Mouse (Mus musculus): ENCODE data around the gene Olfr516. TPM values are rescaled to one million over a fixed set of nuclear protein-coding genes. Genes with fewer than 3 reads are reported as not detected.

Gene Olfr516
- not detected for total RNA-seq (2021)
- long read RNA-seq: 0 reads

DNA sequence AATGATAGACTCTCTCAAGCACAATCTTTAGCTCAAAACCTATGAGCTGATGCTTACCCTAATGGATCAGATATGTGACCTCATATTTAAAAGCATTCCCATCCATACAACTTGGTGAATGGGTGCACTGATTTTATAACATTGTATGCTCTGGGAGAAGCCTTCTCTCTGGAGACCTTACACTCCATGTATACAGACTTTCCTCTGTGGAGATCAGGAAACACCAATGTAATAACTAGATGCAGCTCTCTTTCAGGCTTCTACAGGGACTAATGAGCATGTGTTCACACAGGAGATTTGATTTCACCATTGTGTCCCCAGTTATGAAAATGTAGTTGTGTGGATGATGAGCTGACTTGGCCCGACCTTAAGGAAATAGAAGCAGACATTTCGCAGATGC lies at the start of gene Olfr516:
Gene Olfr516, minus strand, starts transcription at position 101 of the 400 bp plus-strand sequence.
- no peak for DNase-seq (ENCODE audit: low spot score in 2 of 2)

DNA sequence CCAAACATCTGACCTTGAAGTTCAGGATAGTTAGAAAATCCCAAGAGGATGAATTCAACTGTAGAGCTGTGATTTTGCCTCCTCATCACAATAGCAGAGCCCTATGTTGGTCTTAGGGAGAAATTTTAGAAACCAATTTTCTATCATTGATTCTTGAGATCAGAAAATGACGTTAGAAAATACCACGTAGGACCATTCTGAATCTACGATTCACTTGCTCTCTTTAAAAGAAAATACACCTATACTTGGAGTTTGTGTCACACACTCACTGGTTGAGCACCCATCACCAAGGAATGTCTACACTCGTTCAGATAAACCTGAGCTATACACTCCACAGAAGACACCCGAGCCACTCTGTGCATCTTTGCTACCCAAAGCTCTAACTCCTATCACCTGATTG lies 44.0 kb upstream of the Olfr516 start, which contains the start of gene Olfr519:
Gene Olfr519, minus strand, starts transcription at position 101 of the 400 bp plus-strand sequence.
- no peak for DNase-seq (ENCODE audit: low spot score in 2 of 2)

DNA sequence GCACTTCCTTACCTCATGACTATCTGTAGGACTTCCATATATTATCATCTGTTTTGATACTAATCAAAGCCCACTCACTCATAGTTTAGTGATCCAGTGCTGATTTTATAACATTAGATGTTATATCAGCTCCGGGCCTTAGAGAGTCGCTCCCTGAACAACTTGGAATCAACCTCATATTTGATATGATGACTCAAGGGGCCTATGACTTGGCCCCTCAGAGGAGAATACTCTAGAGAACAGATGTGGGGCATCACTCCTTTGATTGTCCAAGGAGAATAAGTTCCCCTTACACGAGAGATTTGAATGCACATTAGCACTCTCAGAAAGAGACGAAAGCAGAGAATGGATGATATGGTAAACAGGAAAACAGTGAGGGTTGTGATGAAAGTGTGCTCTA lies 34.6 kb upstream of the Olfr516 start, which contains the start of gene Olfr518:
Gene Olfr518, minus strand, starts transcription at position 101 of the 400 bp plus-strand sequence.
- DNase-seq (ENCODE audit: low spot score in 2 of 2): no peak

DNA sequence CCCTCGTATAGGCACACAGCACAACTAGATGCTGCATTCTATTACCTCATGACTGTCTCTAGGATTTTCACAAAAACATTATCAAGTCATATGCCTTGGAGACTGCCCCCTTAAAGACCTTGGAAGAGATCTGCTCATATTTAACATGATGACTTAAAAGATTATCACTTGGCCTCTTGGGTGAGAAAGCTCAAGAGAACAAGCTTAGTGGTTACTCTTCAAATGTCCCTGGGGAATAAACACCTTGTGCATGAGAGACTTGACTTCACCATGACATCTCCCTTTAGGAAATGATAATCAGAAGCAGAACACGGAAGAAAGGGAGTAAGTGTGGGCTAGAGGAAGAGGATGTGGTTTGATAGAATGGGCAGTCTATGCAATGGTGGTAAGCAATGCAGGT lies 21.9 kb upstream of the Olfr516 start, which contains the start of gene Olfr517:
Gene Olfr517, minus strand, starts transcription at position 101 of the 400 bp plus-strand sequence.
- no peak for DNase-seq (ENCODE audit: low spot score in 2 of 2)

DNA sequence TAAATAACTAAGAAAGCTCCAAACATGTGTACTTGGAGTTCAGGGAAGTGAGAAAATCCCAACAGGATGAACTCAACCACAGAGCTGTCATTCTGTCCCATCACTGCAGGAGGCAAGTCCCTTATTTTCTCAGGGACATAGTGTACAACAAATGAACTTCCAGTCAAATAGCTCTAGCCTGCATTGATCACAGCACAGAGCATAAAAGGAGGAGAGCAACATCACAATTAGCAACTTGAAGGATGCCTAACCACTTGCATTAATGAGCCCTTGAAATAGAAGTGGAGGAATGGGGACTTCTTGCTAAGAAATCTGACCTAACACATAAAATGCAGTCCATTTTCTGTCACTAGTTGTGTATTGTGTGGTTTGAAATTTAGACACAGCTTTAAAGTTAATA lies 24.4 kb downstream of the Olfr516 start, which contains the start of gene Olfr514:
Gene Olfr514, minus strand, starts transcription at position 101 of the 400 bp plus-strand sequence.
- DNase-seq (ENCODE audit: low spot score in 2 of 2): no peak

DNA sequence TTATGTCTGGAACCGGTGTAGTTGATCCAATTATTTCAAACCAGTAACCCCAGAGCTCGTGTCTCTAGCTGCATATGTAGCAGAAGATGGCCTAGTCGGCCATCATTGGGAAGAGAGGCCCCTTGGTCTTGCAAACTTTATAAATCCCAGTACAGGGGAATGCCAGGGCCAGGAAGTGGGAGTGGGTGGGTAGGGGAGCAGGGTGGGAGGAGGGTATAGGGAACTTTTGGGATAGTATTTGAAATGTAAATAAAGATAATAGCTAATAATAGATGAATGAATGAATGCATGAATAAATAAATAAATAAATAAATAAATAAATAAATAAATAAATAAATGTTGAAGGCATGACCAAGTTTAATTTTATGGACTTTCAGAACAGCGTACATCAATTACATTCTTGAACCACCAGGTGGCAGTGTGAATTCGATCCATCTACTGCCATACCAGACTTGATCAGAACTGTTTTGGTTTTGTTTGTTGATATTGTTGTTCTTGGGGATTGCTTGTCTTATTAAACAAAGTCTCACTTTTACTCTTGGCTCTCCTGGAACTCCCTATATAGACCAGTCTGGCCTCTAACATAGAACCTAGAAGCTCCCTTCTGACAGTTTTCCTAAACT lies 35.6 kb downstream of the Olfr516 start:
- DNase-seq (ENCODE audit: low spot score in 2 of 2): peak; percentile 5 to 35

DNA sequence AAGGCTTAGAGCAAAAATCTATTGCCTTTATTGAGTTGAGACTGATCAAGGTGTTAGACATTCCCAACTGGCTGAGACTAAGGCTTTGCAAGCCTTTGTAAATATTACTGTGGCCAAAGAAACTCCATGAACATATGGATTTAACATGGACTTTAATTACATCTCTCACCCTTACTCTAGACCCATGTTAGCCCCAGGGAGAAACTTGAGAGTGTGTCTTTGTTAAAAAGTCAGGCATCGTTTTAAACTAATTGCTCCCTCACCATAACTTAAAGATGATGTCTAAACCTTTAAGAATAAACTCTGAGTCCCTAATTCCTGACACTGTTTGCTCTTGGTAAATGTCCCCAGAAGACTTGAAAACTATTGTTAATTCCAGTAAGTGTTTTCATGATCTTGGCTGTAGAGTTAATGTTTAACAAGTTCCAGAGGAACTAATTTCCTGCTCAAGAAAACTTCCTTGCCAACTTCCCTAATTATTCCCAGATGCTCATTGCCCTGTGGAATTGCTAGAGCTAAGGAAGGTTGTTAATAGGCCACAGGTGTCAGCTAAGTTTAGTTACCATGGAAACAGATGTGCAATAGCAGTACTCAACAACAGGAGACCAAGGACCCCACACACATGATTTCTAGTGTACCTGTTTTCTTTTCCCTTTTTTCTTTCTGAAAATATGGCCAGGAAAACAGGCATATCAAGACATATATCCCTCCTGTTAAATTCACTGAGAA lies 53.0 kb downstream of the Olfr516 start:
- no peak for DNase-seq (ENCODE audit: low spot score in 2 of 2)

Other genes with a start within 250 kb of the Olfr516 start
- not detected for gene Olfr506, start 239.7 kb downstream of the Olfr516 start, total RNA-seq (2021)
- gene Olfr507, start 228.7 kb downstream of the Olfr516 start, total RNA-seq (2021): not detected
- gene Olfr508, start 220.5 kb downstream of the Olfr516 start, total RNA-seq (2021): not detected
- not detected for gene Olfr509, start 198.6 kb downstream of the Olfr516 start, total RNA-seq (2021)
- not detected for gene Olfr510, start 184.1 kb downstream of the Olfr516 start, total RNA-seq (2021)
- gene Olfr512, start 137.2 kb downstream of the Olfr516 start, total RNA-seq (2021): not detected
- not detected for gene Olfr513, start 99.6 kb downstream of the Olfr516 start, total RNA-seq (2021)
- gene Olfr514, start 24.5 kb downstream of the Olfr516 start, total RNA-seq (2021): not detected
- gene Olfr517, start 21.9 kb upstream of the Olfr516 start, total RNA-seq (2021): not detected
- not detected for gene Olfr518, start 34.5 kb upstream of the Olfr516 start, total RNA-seq (2021)
- gene Olfr519, start 43.9 kb upstream of the Olfr516 start, total RNA-seq (2021): not detected
- under 1 TPM; 0.32 to 0.38 TPM for gene Nlrp10, start 79.6 kb upstream of the Olfr516 start, total RNA-seq (2021)
- gene Eif3f, start 83.9 kb upstream of the Olfr516 start, total RNA-seq (2021): 100 to 1,000 TPM; 101 to 103 TPM
- 100 to 1,000 TPM; 179 TPM for gene Tub, start 99.8 kb upstream of the Olfr516 start, total RNA-seq (2021)
- gene Ric3, start 232.8 kb upstream of the Olfr516 start, total RNA-seq (2021): 10 to 100 TPM; 67.2 to 72.2 TPM

Data from layer of hippocampus, adult 18-20 months (tissue).